Mouse (Mus musculus): ENCODE results near the gene Klhl32. TPM values are rescaled to one million over a fixed set of nuclear protein-coding genes. Genes with fewer than 3 reads are reported as not detected.
"Not testable (repeated sequence)": the region's sequence is repeated elsewhere in the genome, so short reads cannot be mapped to it uniquely, and the experiment has no call there.

The Klhl32 gene
- polyA plus RNA-seq, 1 experiment from 2014 or later: 24.6 TPM

- Histone ChIP-seq H3K4me2 (no peak overlapping the region), H3K4me3 (no peak overlapping the region), H3K27me3 (no peaks in the 10 kb centered on the region), H3K9me3 (no peaks in the 10 kb centered on the region), H3K27ac (peak overlapping the region; percentile 30; the same call in 1 of the 2 replicates), H3K9ac (no peak overlapping the region), H3K4me1 (replicated peaks) (peaks cover 7% of the 10 kb centered on the region; the same call in 1 of the 2 replicates), H3K36me3 (no peaks in the 10 kb centered on the region)
- WGBS: 74% methylated on average over 10 of the region's 10 CpGs
- no peak for ATAC-seq (ENCODE audit: low FRiP score)
Observed at GRCm38 (mm10) chr4:24714367-24714766, 136.6 kb downstream of the Klhl32 start.

- H3K27ac ChIP-seq: no peak overlapping the region
- no peaks in the 10 kb centered on the region for H3K36me3 ChIP-seq
- H3K4me1 ChIP-seq (replicated peaks): 0 out of 2 replicates have a peak, but pooled peaks cover 5% of the 10 kb centered on the region
- no peak overlapping the region for H3K9ac ChIP-seq
- H3K4me3 ChIP-seq: no peak overlapping the region
- H3K9me3 ChIP-seq: no peaks in the 10 kb centered on the region
- WGBS: 64% methylated on average over 7 of the region's 7 CpGs
- ATAC-seq (ENCODE audit: low FRiP score): 0 out of 2 replicates have a peak, but pooled peaks have one; percentile 46
- 0 out of 2 replicates have a peak overlapping the region, but pooled peaks have one; percentile 23 for H3K4me2 ChIP-seq
- no peaks in the 10 kb centered on the region for H3K27me3 ChIP-seq
Observed at GRCm38 (mm10) chr4:24698528-24699117, 152.3 kb downstream of the Klhl32 start.

GRCm38 (mm10) chr4:24680080-24680479 lies 170.8 kb downstream of the Klhl32 start:
- Histone ChIP-seq H3K4me1 (replicated peaks) (peaks cover 6% of the 10 kb centered on the region; the same call in 1 of the 2 replicates), H3K9ac (no peak overlapping the region), H3K4me3 (no peak overlapping the region), H3K4me2 (no peak overlapping the region), H3K9me3 (no peaks in the 10 kb centered on the region), H3K27me3 (no peaks in the 10 kb centered on the region), H3K36me3 (peaks cover 3% of the 10 kb centered on the region; the same call in 1 of the 2 replicates), H3K27ac (no peak overlapping the region)
- WGBS: 54% methylated on average over 2 of the region's 2 CpGs
- 0 out of 2 replicates have a peak, but pooled peaks have one; percentile 49 for ATAC-seq (ENCODE audit: low FRiP score)

DNA sequence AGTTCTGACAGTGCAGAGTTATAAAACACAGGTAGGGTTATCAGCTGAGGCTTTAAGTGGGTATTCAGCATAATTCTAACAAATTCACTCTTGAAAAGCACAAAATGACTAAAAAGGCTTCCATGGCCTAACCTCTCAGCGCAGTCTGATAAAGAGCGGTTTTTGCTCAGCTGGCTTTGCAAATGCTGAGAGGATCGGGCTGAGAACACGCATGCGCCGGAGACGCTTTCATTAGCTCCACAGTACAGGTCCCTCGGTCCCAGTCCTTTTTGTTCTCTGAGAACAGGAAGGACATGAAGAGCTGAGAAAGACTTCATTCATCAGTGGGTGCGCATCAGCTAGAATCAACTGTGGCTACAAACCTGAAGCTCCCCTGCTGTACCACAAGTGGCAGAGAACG lies 180.9 kb downstream of the Klhl32 start:
- 79% methylated on average over 10 of the region's 10 CpGs for WGBS
- ATAC-seq (ENCODE audit: low FRiP score): no peak; the same call in 1 of the 2 replicates

GRCm38 (mm10) chr4:24659218-24659617 lies 191.7 kb downstream of the Klhl32 start:
- Histone ChIP-seq H3K4me3 (no peak overlapping the region), H3K27me3 (no peaks in the 10 kb centered on the region), H3K27ac (no peak overlapping the region), H3K9me3 (no peaks in the 10 kb centered on the region), H3K9ac (no peak overlapping the region), H3K4me1 (replicated peaks) (no peaks in the 10 kb centered on the region), H3K36me3 (no peaks in the 10 kb centered on the region), H3K4me2 (no peak overlapping the region)
- WGBS: 80% methylated on average over 6 of the region's 6 CpGs
- no peak for ATAC-seq (ENCODE audit: low FRiP score)

More for the DNA sequence above, 180.9 kb downstream of the Klhl32 start:
- H3K9ac ChIP-seq: no peak overlapping the region
- H3K36me3 ChIP-seq: no peaks in the 10 kb centered on the region
- no peak overlapping the region for H3K4me3 ChIP-seq
- H3K4me1 ChIP-seq (replicated peaks): peaks cover 14% of the 10 kb centered on the region
- H3K27me3 ChIP-seq: no peaks in the 10 kb centered on the region
- no peaks in the 10 kb centered on the region for H3K9me3 ChIP-seq
- H3K4me2 ChIP-seq: no peak overlapping the region
- H3K27ac ChIP-seq: no peak overlapping the region

DNA sequence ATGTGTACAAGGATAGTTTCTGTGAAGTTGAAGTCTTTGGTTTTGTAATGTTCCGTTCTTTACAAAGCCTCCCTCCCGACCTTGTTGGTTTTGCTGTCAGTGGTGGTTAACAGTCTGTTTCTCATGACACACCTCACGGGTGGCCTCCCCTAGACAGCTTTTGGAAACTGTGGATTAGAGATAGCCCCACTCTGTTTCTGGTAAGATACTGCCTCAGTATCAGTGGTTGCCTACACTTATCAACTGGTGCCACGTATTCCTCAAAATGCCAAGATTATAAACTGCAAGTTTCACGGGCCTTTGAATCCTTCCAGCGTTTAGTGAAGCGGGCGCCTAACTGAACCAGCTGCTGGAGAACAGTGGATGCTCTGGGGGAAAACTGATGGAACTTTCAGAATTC lies 206.2 kb downstream of the Klhl32 start:
- WGBS: 96% methylated on average over 7 of the region's 8 CpGs

GRCm38 (mm10) chr4:24642306-24642705 lies 208.6 kb downstream of the Klhl32 start:
- 78% methylated on average over 2 of the region's 2 CpGs for WGBS

More for the DNA sequence above, 206.2 kb downstream of the Klhl32 start:
- H3K9me3 ChIP-seq; ATAC-seq (ENCODE audit: low FRiP score); H3K27me3 ChIP-seq; H3K4me3 ChIP-seq; H3K4me2 ChIP-seq; H3K9ac ChIP-seq; H3K4me1 ChIP-seq (replicated peaks); H3K36me3 ChIP-seq; H3K27ac ChIP-seq: not testable (repeated sequence)

GRCm38 (mm10) chr4:24631177-24631911 lies 219.6 kb downstream of the Klhl32 start:
- ATAC-seq (ENCODE audit: low FRiP score): peak; percentile 62
- WGBS: 49% methylated on average over 9 of the region's 9 CpGs
- Histone ChIP-seq H3K36me3 (no peaks in the 10 kb centered on the region), H3K9me3 (no peaks in the 10 kb centered on the region), H3K4me2 (no peak overlapping the region), H3K27ac (peak overlapping the region; percentile 69), H3K4me3 (no peak overlapping the region), H3K4me1 (replicated peaks) (peaks cover 15% of the 10 kb centered on the region), H3K9ac (no peak overlapping the region), H3K27me3 (no peaks in the 10 kb centered on the region)

More at GRCm38 (mm10) chr4:24642306-24642705, 208.6 kb downstream of the Klhl32 start:
- no peak overlapping the region for H3K27ac ChIP-seq
- H3K4me1 ChIP-seq (replicated peaks): no peaks in the 10 kb centered on the region
- ATAC-seq (ENCODE audit: low FRiP score): no peak
- no peaks in the 10 kb centered on the region for H3K27me3 ChIP-seq
- H3K9ac ChIP-seq: no peak overlapping the region
- no peak overlapping the region for H3K4me2 ChIP-seq
- no peaks in the 10 kb centered on the region for H3K36me3 ChIP-seq
- H3K4me3 ChIP-seq: no peak overlapping the region
- no peaks in the 10 kb centered on the region for H3K9me3 ChIP-seq

GRCm38 (mm10) chr4:24630430-24630829 lies 220.5 kb downstream of the Klhl32 start:
- Histone ChIP-seq H3K9ac (no peak overlapping the region), H3K4me1 (replicated peaks) (peaks cover 15% of the 10 kb centered on the region), H3K36me3 (no peaks in the 10 kb centered on the region), H3K4me3 (no peak overlapping the region), H3K27me3 (no peaks in the 10 kb centered on the region), H3K4me2 (no peak overlapping the region), H3K9me3 (no peaks in the 10 kb centered on the region), H3K27ac (no peak overlapping the region)
- WGBS: 78% methylated on average over 2 of the region's 2 CpGs
- no peak for ATAC-seq (ENCODE audit: low FRiP score)

DNA sequence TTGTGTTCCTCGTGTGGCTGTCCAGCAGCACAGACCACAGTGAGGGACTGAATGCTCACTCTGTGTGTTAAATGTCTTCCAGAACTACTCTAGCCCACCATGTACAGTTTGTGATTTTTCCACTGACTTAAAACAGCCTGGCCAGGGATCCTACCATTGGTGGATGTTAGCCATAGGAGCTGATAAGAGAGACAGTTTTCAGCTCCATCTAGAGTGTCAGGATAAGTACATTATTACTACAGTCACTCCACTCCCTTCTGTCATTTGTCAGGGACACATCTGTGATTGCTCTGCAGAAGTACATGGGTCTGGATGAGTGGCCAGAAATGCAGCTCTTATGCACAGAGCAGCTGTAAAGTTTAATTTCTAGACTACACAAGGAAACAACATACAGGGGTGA lies 223.1 kb downstream of the Klhl32 start:
- Histone ChIP-seq H3K27ac (no peak overlapping the region), H3K9ac (no peak overlapping the region), H3K4me1 (replicated peaks) (peaks cover 15% of the 10 kb centered on the region), H3K4me2 (no peak overlapping the region), H3K36me3 (no peaks in the 10 kb centered on the region), H3K27me3 (no peaks in the 10 kb centered on the region), H3K4me3 (no peak overlapping the region), H3K9me3 (no peaks in the 10 kb centered on the region)
- no peak for ATAC-seq (ENCODE audit: low FRiP score)
- WGBS: 58% methylated on average over 1 of the region's 1 CpGs

DNA sequence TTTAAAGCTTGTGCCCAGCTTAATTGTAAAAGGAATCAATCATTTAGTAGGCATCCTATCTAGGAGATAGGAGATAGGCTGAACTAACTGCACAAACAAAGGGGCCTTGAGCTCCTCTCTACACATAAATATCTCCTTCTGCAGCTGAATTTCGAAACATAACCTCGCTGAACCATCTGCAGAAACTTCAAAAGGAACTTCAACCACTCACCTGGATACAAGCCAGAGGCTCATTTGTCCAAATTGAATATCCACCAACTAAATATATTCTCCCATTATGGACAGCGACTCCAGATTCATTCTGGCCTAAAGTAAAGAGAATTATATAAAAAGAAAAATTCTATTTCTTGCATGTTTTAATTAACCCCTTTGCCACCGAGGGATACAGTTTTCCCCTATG lies 224.2 kb downstream of the Klhl32 start:
- ATAC-seq (ENCODE audit: low FRiP score): no peak
- no peaks in the 10 kb centered on the region for H3K27me3 ChIP-seq
- no peaks in the 10 kb centered on the region for H3K36me3 ChIP-seq
- H3K9me3 ChIP-seq: no peaks in the 10 kb centered on the region
- no peak overlapping the region for H3K4me2 ChIP-seq
- no peak overlapping the region for H3K27ac ChIP-seq
- H3K9ac ChIP-seq: no peak overlapping the region
- H3K4me3 ChIP-seq: no peak overlapping the region
- peaks cover 11% of the 10 kb centered on the region for H3K4me1 ChIP-seq (replicated peaks)
- 78% methylated on average over 4 of the region's 4 CpGs for WGBS

- Histone ChIP-seq H3K27ac (no peak overlapping the region), H3K36me3 (no peaks in the 10 kb centered on the region), H3K4me3 (no peak overlapping the region), H3K27me3 (no peaks in the 10 kb centered on the region), H3K9me3 (no peaks in the 10 kb centered on the region), H3K9ac (no peak overlapping the region), H3K4me1 (replicated peaks) (peaks cover 5% of the 10 kb centered on the region), H3K4me2 (no peak overlapping the region)
- 83% methylated on average over 13 of the region's 13 CpGs for WGBS
- ATAC-seq (ENCODE audit: low FRiP score): no peak
Observed at GRCm38 (mm10) chr4:24625951-24626584, 224.9 kb downstream of the Klhl32 start.

Data from hindbrain, embryonic 13.5 days (tissue).